Mouse (Mus musculus) myocyte (in vitro differentiated cells): ENCODE measurements around the gene Hes5. TPM values are rescaled to one million over a fixed set of nuclear protein-coding genes. Genes with fewer than 3 reads are reported as not detected.

Source experiments
- H3K27me3 ChIP-seq: one replicate; pipeline ENCODE4 v1.6.1; 2011; ENCODE audit not compliant: control insufficient read depth, insufficient read depth, insufficient read length
- H3K36me3 ChIP-seq: one replicate; pipeline ENCODE4 v1.6.1; 2011; ENCODE audit not compliant: control insufficient read depth, insufficient read depth
- H3K4me2 ChIP-seq: one replicate; pipeline ENCODE4 v1.6.1; 2011; ENCODE audit warnings: low read depth, control low read depth
- H3K4me3 ChIP-seq: one replicate; pipeline ENCODE4 v1.5.1; 2011; ENCODE audit warnings: mild to moderate bottlenecking, control low read depth, moderate library complexity
- H3K79me2 ChIP-seq: one replicate; pipeline ENCODE4 v1.6.1; 2011; ENCODE audit not compliant: control insufficient read depth, insufficient read depth
- H3ac ChIP-seq: one replicate; pipeline ENCODE4 v1.6.1; 2011; ENCODE audit not compliant: control insufficient read depth, insufficient read length
- CEBPB ChIP-seq: IDR thresholded peaks from 2 replicates; pipeline ENCODE4 v1.6.1; 2011; ENCODE audit warnings: mild to moderate bottlenecking, moderate library complexity; ENCODE audit not compliant: poor library complexity, insufficient read depth, severe bottlenecking
- E2F4 ChIP-seq: IDR thresholded peaks from one replicate; pipeline ENCODE4 v1.6.1; 2011; ENCODE audit warnings: mild to moderate bottlenecking, control low read depth, moderate library complexity; ENCODE audit not compliant: insufficient read depth
- MAX ChIP-seq: IDR thresholded peaks from one replicate; pipeline ENCODE4 v1.6.1; 2011; ENCODE audit warnings: low read depth, mild to moderate bottlenecking, control low read depth
- MYOD1 ChIP-seq, 3 experiments: IDR thresholded peaks; one replicate each; pipeline ENCODE4 v1.6.1; 2011; ENCODE audit warnings: control low read depth in 2 of 3, low read depth in 2 of 3, mild to moderate bottlenecking in 2 of 3, moderate library complexity in 1 of 3; ENCODE audit not compliant: insufficient read length in 2 of 3, control insufficient read depth in 1 of 3
- MYOG ChIP-seq, 3 experiments: IDR thresholded peaks; one replicate each; pipeline ENCODE4 v1.6.1; 2011; ENCODE audit warnings: control low read depth in 2 of 3, low read depth in 2 of 3, mild to moderate bottlenecking in 2 of 3; ENCODE audit not compliant: insufficient read length in 2 of 3, control insufficient read depth in 1 of 3, insufficient read depth in 1 of 3
- POLR2A ChIP-seq: IDR thresholded peaks from one replicate; pipeline ENCODE4 v1.6.1; 2011; ENCODE audit warnings: low read depth, mild to moderate bottlenecking, control low read depth, moderate library complexity; ENCODE audit not compliant: insufficient read length
- POLR2AphosphoS2 ChIP-seq: IDR thresholded peaks from one replicate; pipeline ENCODE4 v1.6.1; 2011; ENCODE audit warnings: low read depth, control low read depth; ENCODE audit not compliant: insufficient read length
- REST ChIP-seq: IDR thresholded peaks from one replicate; pipeline ENCODE4 v1.6.1; 2011; ENCODE audit warnings: mild to moderate bottlenecking, control low read depth, moderate library complexity; ENCODE audit not compliant: insufficient read depth, insufficient read length
- SRF ChIP-seq: IDR thresholded peaks from one replicate; pipeline ENCODE4 v1.6.1; 2011; ENCODE audit warnings: low read depth; ENCODE audit not compliant: control insufficient read depth, insufficient read length
- TCF12 ChIP-seq: IDR thresholded peaks from one replicate; pipeline ENCODE4 v1.6.1; 2011; ENCODE audit warnings: mild to moderate bottlenecking, control low read depth; ENCODE audit not compliant: poor library complexity, insufficient read depth, severe bottlenecking
- TCF3 ChIP-seq: IDR thresholded peaks from one replicate; pipeline ENCODE4 v1.6.1; 2011; ENCODE audit warnings: low read depth, control low read depth; ENCODE audit not compliant: insufficient read length
- USF1 ChIP-seq: IDR thresholded peaks from one replicate; pipeline ENCODE4 v1.6.1; 2011; ENCODE audit warnings: low read depth, mild to moderate bottlenecking, control low read depth, moderate library complexity
- polyA plus RNA-seq: library from polyadenylated mRNA; unstranded; fragments of >200 nt; fragmentation: generic; extraction: Trizol; gene quantifications from one replicate; pipeline ENCODE4 v1.2.1, GENCODE M21; 2012; ENCODE audit warnings: missing spikeins

The Hes5 gene
- polyA plus RNA-seq, 1 experiment, result not detected

DNA sequence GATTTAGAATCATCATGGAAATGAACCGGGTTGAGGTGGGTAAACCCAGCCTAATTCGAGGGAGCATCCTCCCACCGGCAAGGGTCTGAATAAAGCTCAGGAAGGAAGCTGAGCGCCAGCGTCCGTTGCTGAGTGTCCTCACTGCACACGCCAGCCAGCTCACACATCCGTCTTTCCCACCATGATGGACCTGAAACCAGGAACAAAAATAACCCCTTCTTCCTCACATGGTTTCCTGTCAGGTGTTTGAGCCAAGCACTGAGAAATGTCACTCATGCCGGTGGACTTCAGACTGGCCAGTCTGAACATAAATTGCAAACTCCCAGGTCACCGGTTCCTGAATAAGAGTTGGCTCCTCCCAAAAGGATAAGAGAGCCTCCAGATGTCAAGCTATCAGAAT, 45.4 kb upstream of the Hes5 start:
- no peaks in the 10 kb centered on the region for H3K79me2 ChIP-seq
- no peak overlapping the region for H3ac ChIP-seq
- H3K4me2 ChIP-seq, result no peak overlapping the region
- no peak overlapping the region for H3K4me3 ChIP-seq
- no peaks in the 10 kb centered on the region for H3K36me3 ChIP-seq
- TF ChIP-seq USF1, result no peak
- no peak for TF ChIP-seq POLR2A
- TF ChIP-seq CEBPB, result no peak
- TF ChIP-seq MYOG (IDR thresholded peaks at IDR 0.05; ENCODE audit: control insufficient read depth in 1 of 3, insufficient read depth in 1 of 3, insufficient read length in 2 of 3, low read depth in 2 of 3), result no peak
- TF ChIP-seq TCF3, result no peak
- no peak for TF ChIP-seq MAX
- TF ChIP-seq REST, result no peak
- no peak for TF ChIP-seq SRF
- no peak for TF ChIP-seq E2F4
- TF ChIP-seq POLR2AphosphoS2, result no peak
- no peak for TF ChIP-seq MYOD1 (IDR thresholded peaks at IDR 0.05; ENCODE audit: control insufficient read depth in 1 of 3, insufficient read length in 2 of 3, low read depth in 2 of 3)
- no peak for TF ChIP-seq TCF12
- peaks cover 12% of the 10 kb centered on the region for H3K27me3 ChIP-seq

DNA sequence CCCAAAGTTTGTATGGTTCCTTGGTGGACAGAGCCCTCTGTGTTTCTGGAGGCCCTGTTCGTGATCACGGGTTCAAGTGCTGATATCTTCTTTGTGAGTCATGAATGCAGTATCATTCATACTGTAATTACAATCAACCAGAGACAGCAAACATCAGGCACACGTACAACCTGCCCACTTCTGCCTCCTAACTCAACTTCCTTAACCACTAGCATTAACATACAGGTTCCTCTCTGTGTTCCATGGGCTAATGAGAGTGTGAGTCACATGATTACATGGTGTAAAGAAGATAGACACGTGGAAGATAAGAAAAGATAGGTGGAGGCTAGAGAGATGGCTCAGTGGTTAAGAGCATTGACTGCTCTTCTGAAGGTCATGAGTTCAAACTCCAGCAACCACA, 44.1 kb upstream of the Hes5 start:
- H3K4me2 ChIP-seq, result no peak overlapping the region

DNA sequence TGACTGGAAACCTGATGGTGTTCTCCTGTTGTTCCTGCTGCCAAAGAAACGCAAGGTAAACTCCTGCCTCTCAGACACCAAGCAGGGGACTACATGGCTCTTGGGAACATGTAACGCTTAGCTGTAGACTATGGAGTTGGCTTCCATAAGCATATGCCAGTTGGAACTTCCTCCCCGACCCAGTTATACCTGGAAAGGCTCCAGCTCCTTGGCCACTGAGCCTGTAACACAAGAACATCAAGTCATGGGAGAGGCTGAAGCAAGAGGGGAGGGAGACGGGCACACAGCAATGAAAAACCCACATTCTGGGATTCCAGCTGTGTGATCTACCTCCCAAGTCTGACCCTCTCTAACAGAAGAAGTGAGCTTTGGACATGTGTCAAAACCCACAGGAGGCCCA, 38.4 kb upstream of the Hes5 start:
- H3K4me2 ChIP-seq, result no peak overlapping the region
- no peak for TF ChIP-seq TCF3
- no peak for TF ChIP-seq TCF12
- no peak for TF ChIP-seq POLR2A
- TF ChIP-seq E2F4, result no peak
- TF ChIP-seq REST, result no peak
- TF ChIP-seq MAX, result no peak
- no peak for TF ChIP-seq SRF
- no peak for TF ChIP-seq POLR2AphosphoS2
- TF ChIP-seq MYOG (IDR thresholded peaks at IDR 0.05; ENCODE audit: control insufficient read depth in 1 of 3, insufficient read depth in 1 of 3, insufficient read length in 2 of 3, low read depth in 2 of 3), result no peak
- no peak for TF ChIP-seq CEBPB
- no peaks in the 10 kb centered on the region for H3K36me3 ChIP-seq
- no peak overlapping the region for H3K4me3 ChIP-seq
- no peak overlapping the region for H3ac ChIP-seq
- H3K27me3 ChIP-seq, result peaks cover 6% of the 10 kb centered on the region
- no peaks in the 10 kb centered on the region for H3K79me2 ChIP-seq

More for the DNA sequence above, 44.1 kb upstream of the Hes5 start:
- Histone ChIP-seq H3K4me3 (no peak overlapping the region), H3K79me2 (no peaks in the 10 kb centered on the region), H3ac (no peak overlapping the region), H3K27me3 (peaks cover 12% of the 10 kb centered on the region), H3K36me3 (no peaks in the 10 kb centered on the region)
- TF ChIP-seq MAX (no peak), SRF (no peak), POLR2A (no peak), MYOG (IDR thresholded peaks at IDR 0.05; ENCODE audit: control insufficient read depth in 1 of 3, insufficient read depth in 1 of 3, insufficient read length in 2 of 3, low read depth in 2 of 3) (no peak), CEBPB (no peak), E2F4 (no peak), TCF3 (no peak), TCF12 (no peak), USF1 (no peak), MYOD1 (IDR thresholded peaks at IDR 0.05; ENCODE audit: control insufficient read depth in 1 of 3, insufficient read length in 2 of 3, low read depth in 2 of 3) (no peak), REST (no peak), POLR2AphosphoS2 (no peak)

DNA sequence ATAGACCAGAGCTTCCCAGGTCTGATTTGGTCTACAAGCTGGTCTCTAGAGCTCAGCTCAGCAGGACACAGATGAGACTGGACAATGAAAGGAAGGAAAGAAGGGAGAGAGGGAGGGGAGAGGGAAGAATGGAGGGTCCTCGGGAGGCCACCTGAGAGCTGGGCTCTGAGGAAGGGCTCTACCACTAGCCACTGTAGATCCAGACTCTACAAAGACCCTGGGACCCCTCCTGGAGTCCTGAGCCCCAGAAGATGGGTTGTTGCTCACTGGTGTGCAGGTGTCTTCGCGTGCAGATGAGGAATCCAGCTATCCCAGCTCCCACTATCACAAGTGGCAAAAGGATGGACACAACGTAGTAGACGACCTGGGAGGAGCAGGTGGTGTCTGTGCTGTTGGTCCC, 37.8 kb upstream of the Hes5 start:
- H3K79me2 ChIP-seq, result no peaks in the 10 kb centered on the region
- H3K4me2 ChIP-seq, result no peak overlapping the region
- TF ChIP-seq CEBPB (no peak), TCF12 (no peak), E2F4 (no peak), MYOG (IDR thresholded peaks at IDR 0.05; ENCODE audit: control insufficient read depth in 1 of 3, insufficient read depth in 1 of 3, insufficient read length in 2 of 3, low read depth in 2 of 3) (no peak), REST (no peak), POLR2AphosphoS2 (no peak), TCF3 (no peak), MYOD1 (IDR thresholded peaks at IDR 0.05; ENCODE audit: control insufficient read depth in 1 of 3, insufficient read length in 2 of 3, low read depth in 2 of 3) (no peak), SRF (no peak), MAX (no peak), USF1 (no peak), POLR2A (no peak)
- H3K36me3 ChIP-seq, result no peaks in the 10 kb centered on the region
- H3ac ChIP-seq, result no peak overlapping the region
- H3K27me3 ChIP-seq, result peaks cover 6% of the 10 kb centered on the region
- H3K4me3 ChIP-seq, result no peak overlapping the region

DNA sequence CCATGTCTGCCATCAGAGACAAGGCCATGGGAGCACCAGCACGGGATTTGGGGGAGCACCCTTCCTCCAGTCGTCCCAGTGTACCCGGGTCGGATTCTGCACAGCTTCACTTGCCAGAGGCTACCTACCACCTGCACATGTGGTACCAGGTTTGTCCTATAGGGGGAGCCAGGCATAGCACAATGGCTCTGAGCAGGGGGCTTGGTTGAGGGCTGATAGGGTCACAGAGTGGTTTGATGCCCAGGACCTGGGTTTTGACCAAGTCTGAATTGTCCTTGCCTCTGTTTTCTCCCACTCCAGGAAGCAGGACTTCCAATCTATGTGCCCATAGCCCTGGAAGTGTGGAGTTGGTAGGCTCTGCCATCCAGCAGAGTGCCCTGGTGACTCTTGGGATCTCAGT, 35.3 kb upstream of the Hes5 start:
- no peak overlapping the region for H3ac ChIP-seq
- no peak overlapping the region for H3K4me2 ChIP-seq
- H3K79me2 ChIP-seq, result no peaks in the 10 kb centered on the region

More for the DNA sequence above, 35.3 kb upstream of the Hes5 start:
- H3K4me3 ChIP-seq, result no peak overlapping the region
- H3K27me3 ChIP-seq, result peaks cover 13% of the 10 kb centered on the region
- TF ChIP-seq MAX (no peak), POLR2AphosphoS2 (no peak), E2F4 (no peak), REST (no peak), MYOG (IDR thresholded peaks at IDR 0.05; ENCODE audit: control insufficient read depth in 1 of 3, insufficient read depth in 1 of 3, insufficient read length in 2 of 3, low read depth in 2 of 3) (no peak), CEBPB (no peak), SRF (no peak), MYOD1 (IDR thresholded peaks at IDR 0.05; ENCODE audit: control insufficient read depth in 1 of 3, insufficient read length in 2 of 3, low read depth in 2 of 3) (no peak), USF1 (no peak), TCF3 (no peak), POLR2A (no peak), TCF12 (no peak)
- H3K36me3 ChIP-seq, result no peaks in the 10 kb centered on the region
